Mouse (Mus musculus): ENCODE data around the gene Prkag1.

- TF ChIP-seq POU5F1 (IDR thresholded peaks at IDR 0.05; ENCODE audit: borderline replicate concordance, low read length): no peak
- TF ChIP-seq CTCF (conservative IDR thresholded peaks at IDR 0.05; ENCODE audit: low read length): no peak
- TF ChIP-seq NANOG (IDR thresholded peaks at IDR 0.05; ENCODE audit: borderline replicate concordance, low read length): no peak
These were observed 38.9 kb downstream of the Prkag1 start for GRCm38 (mm10) chr15:98792233-98793020.

Measured in E14TG2a.4 (cell line).